Mouse (Mus musculus) lung, postnatal 36 days (tissue): Measurements from ENCODE around the gene Pola2.
A peak's percentile ranks its signal among the peaks of the same experiment; 100 is the strongest.

Source experiments
- DNase-seq: peaks from one replicate; pipeline ENCODE4 v3.0.0; 2022; ENCODE audit warnings: mixed read lengths

Pola2 gene

GRCm38 (mm10) chr19:5935691-5936090 is 28.3 kb downstream of the Pola2 start:
- DNase-seq, result peak; percentile 59

- DNase-seq, result peak; percentile 79
Observed at GRCm38 (mm10) chr19:5935266-5935665, 28.7 kb downstream of the Pola2 start.

GRCm38 (mm10) chr19:5929634-5930596 is 34.1 kb downstream of the Pola2 start:
- DNase-seq, result peak; percentile 90

- DNase-seq, result no peak
Observed at GRCm38 (mm10) chr19:5928546-5928945, 35.5 kb downstream of the Pola2 start.

GRCm38 (mm10) chr19:5928104-5928503 is 35.9 kb downstream of the Pola2 start:
- no peak for DNase-seq

- DNase-seq, result no peak
Observed at GRCm38 (mm10) chr19:5927532-5927931, 36.5 kb downstream of the Pola2 start.

- DNase-seq, result no peak
Observed at GRCm38 (mm10) chr19:5927026-5927425, 37.0 kb downstream of the Pola2 start.

- no peak for DNase-seq
Observed at GRCm38 (mm10) chr19:5925311-5925855, 38.6 kb downstream of the Pola2 start.

- peak; percentile 99 for DNase-seq
Observed at GRCm38 (mm10) chr19:5924713-5925093, 39.3 kb downstream of the Pola2 start, which contains the start of gene Cdc42ep2. TSS of gene Cdc42ep2 (minus strand) at chr19:5924816.

- peak; percentile 97 for DNase-seq
Observed at GRCm38 (mm10) chr19:5923990-5924712, 39.9 kb downstream of the Pola2 start.

GRCm38 (mm10) chr19:5922963-5923362 is 41.0 kb downstream of the Pola2 start:
- DNase-seq, result no peak

- DNase-seq, result peak; percentile 59
Observed at GRCm38 (mm10) chr19:5922119-5922942, 41.7 kb downstream of the Pola2 start.

- peak; percentile 51 for DNase-seq
Observed at GRCm38 (mm10) chr19:5921715-5922114, 42.3 kb downstream of the Pola2 start.

- DNase-seq, result no peak
Observed at GRCm38 (mm10) chr19:5913007-5913719, 50.8 kb downstream of the Pola2 start, which contains the start of gene Dpf2. TSS of gene Dpf2 (minus strand) at chr19:5913010.

- peak; percentile 100 for DNase-seq
Observed at GRCm38 (mm10) chr19:5912103-5913006, 51.6 kb downstream of the Pola2 start.

- peak; percentile 34 for DNase-seq
Observed at GRCm38 (mm10) chr19:5911430-5912102, 52.4 kb downstream of the Pola2 start.

GRCm38 (mm10) chr19:5910221-5910620 is 53.8 kb downstream of the Pola2 start:
- peak; percentile 30 for DNase-seq

GRCm38 (mm10) chr19:5907275-5907674 is 56.7 kb downstream of the Pola2 start:
- no peak for DNase-seq

GRCm38 (mm10) chr19:5894002-5894678 is 69.9 kb downstream of the Pola2 start, which contains the start of gene Tigd3:
TSS of gene Tigd3 (minus strand) at chr19:5894149.
- peak; percentile 98 for DNase-seq
